ENCODE assay signal across 8 mouse cellular contexts in the genomic region with DNA sequence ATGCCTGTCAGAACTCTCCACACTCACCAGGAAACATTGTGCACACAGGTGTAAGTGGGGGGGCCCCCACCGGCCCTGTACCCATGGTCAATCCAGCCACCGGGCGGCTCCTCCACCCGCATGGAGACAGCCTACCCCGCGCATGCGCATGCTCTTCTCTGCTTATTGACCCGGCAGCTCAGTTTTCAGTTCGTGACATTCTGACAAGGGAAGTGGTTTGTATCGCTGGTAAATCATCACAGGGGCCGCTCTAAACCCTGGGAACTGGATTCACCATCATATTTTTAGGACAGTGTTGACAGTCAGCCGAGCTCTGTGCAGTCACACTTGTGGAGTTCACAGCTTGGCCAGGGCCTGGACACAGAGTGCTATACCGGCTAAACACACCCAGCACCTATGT. TPM values are rescaled to one million over a fixed set of nuclear protein-coding genes. Genes with fewer than 3 reads are reported as not detected.
A peak's percentile ranks its signal among the peaks of the same experiment; 100 is the strongest.
DNase-seq lines count a peak whose midpoint lies in the region; ATAC-seq and TF ChIP-seq lines count a peak whose summit lies in the region.

No protein-coding gene starts in this region.

- peak; percentile 5; the same call in 1 of the 2 replicates for TF ChIP-seq CTCF in stomach, postnatal 0 days (IDR thresholded peaks at IDR 0.05; ENCODE audit: low read depth)

- peak overlapping the region; percentile 44 for H3K4me2 ChIP-seq in kidney, embryonic 15.5 days
- peak overlapping the region; percentile 27; the same call in 1 of the 2 replicates for H3K4me2 ChIP-seq in stomach, postnatal 0 days (replicated peaks; ENCODE audit: low read depth)
- H3K4me2 ChIP-seq in midbrain, embryonic 11.5 days = no peak overlapping the region

- no peak for TF ChIP-seq EP300 in stomach, postnatal 0 days (optimal IDR thresholded peaks at IDR 0.05)

- H3K9ac ChIP-seq in kidney, embryonic 15.5 days = no peak overlapping the region
- no peak overlapping the region for H3K9ac ChIP-seq in stomach, postnatal 0 days (ENCODE audit: low read length)
- no peak overlapping the region for H3K9ac ChIP-seq in midbrain, embryonic 11.5 days (ENCODE audit: low read length)

- 17% methylated on average over 13 of the region's 13 CpGs for WGBS in kidney, embryonic 15.5 days
- WGBS in stomach, postnatal 0 days = 30% methylated on average over 13 of the region's 13 CpGs
- WGBS in midbrain, embryonic 11.5 days = 81% methylated on average over 13 of the region's 13 CpGs

- no peaks in the 10 kb centered on the region for H3K36me3 ChIP-seq in kidney, embryonic 15.5 days
- H3K36me3 ChIP-seq in stomach, postnatal 0 days (ENCODE audit: control insufficient read depth, insufficient read depth, low read length) = no peaks in the 10 kb centered on the region
- H3K36me3 ChIP-seq in midbrain, embryonic 11.5 days (ENCODE audit: control insufficient read depth, insufficient read depth, low read length) = no peaks in the 10 kb centered on the region

- peak; percentile 72 for ATAC-seq in kidney, embryonic 15.5 days (replicated peaks; ENCODE audit: low FRiP score)
- ATAC-seq in stomach, postnatal 0 days (ENCODE audit: low FRiP score, low TSS enrichment) = peak; percentile 82
- ATAC-seq in midbrain, embryonic 11.5 days (ENCODE audit: low FRiP score) = no peak

- peak; percentile 46 for DNase-seq in 416B (ENCODE audit: low read depth)
- DNase-seq in adrenal gland, postnatal 25 days = peak; percentile 60
- peak; percentile 81 to 87 for DNase-seq in heart, adult 18-20 months
- DNase-seq in lung, postnatal 25 days (ENCODE audit: low spot score) = peak; percentile 83
- peak; percentile 88 for DNase-seq in stomach, postnatal 0 days (ENCODE audit: low spot score)
- no peak for DNase-seq in midbrain, embryonic 11.5 days (ENCODE audit: low spot score, missing footprints)
- DNase-seq in layer of hippocampus, postnatal 10 days (ENCODE audit: low spot score in 2 of 2) = no peak

- H3K27me3 ChIP-seq in kidney, embryonic 15.5 days = no peaks in the 10 kb centered on the region
- H3K27me3 ChIP-seq in stomach, postnatal 0 days (ENCODE audit: control insufficient read depth, insufficient read depth, low read length) = no peaks in the 10 kb centered on the region
- H3K27me3 ChIP-seq in midbrain, embryonic 11.5 days (ENCODE audit: control insufficient read depth, insufficient read depth, low read length) = no peaks in the 10 kb centered on the region

- peak overlapping the region; percentile 3 for H3K4me3 ChIP-seq in kidney, embryonic 15.5 days (replicated peaks)
- 0 out of 2 replicates have a peak overlapping the region, but pooled peaks have one; percentile 2 for H3K4me3 ChIP-seq in stomach, postnatal 0 days (ENCODE audit: low read depth, low read length)
- H3K4me3 ChIP-seq in midbrain, embryonic 11.5 days (ENCODE audit: low read depth, low read length) = no peak overlapping the region

- H3K4me1 ChIP-seq in kidney, embryonic 15.5 days = peaks cover 29% of the 10 kb centered on the region
- peaks cover 3% of the 10 kb centered on the region for H3K4me1 ChIP-seq in stomach, postnatal 0 days (replicated peaks; ENCODE audit: control insufficient read depth, insufficient read depth)
- no peaks in the 10 kb centered on the region for H3K4me1 ChIP-seq in midbrain, embryonic 11.5 days (ENCODE audit: control insufficient read depth, insufficient read depth, low read length)

- H3K27ac ChIP-seq in kidney, embryonic 15.5 days = no peak overlapping the region
- 0 out of 2 replicates have a peak overlapping the region, but pooled peaks have one; percentile 18 for H3K27ac ChIP-seq in stomach, postnatal 0 days (replicated peaks)
- no peak overlapping the region for H3K27ac ChIP-seq in midbrain, embryonic 11.5 days (ENCODE audit: low read depth, low read length)

- no peaks in the 10 kb centered on the region for H3K9me3 ChIP-seq in kidney, embryonic 15.5 days (replicated peaks)
- 0 out of 2 replicates have a peak, but pooled peaks cover 3% of the 10 kb centered on the region for H3K9me3 ChIP-seq in stomach, postnatal 0 days (ENCODE audit: control insufficient read depth, low read length)
- H3K9me3 ChIP-seq in midbrain, embryonic 11.5 days (ENCODE audit: control insufficient read depth, low read length) = no peaks in the 10 kb centered on the region

RNA-seq across cellular contexts. Expression of gene Stat5b, which starts 36.0 kb away (rescaled TPM):
- 89.0 and 123 TPM in 2 replicates for total RNA-seq in adrenal gland, postnatal 25 days (2021)
- total RNA-seq in heart, adult 18-20 months (2021) = 10 to 100 TPM; 55.0 to 60.1 TPM
- 19.6 and 19.9 TPM in 2 replicates for polyA plus RNA-seq in kidney, embryonic 15.5 days (2015; fragmentation: Nextera tagmentation; extraction: Ambion mirVana)
- polyA plus RNA-seq in stomach, postnatal 0 days (2015; fragmentation: Nextera tagmentation; extraction: Ambion mirVana) = 16.1 and 17.3 TPM in 2 replicates
- polyA plus RNA-seq in midbrain, embryonic 11.5 days (2014; fragmentation: Nextera tagmentation; extraction: Ambion mirVana) = 14.6 and 17.3 TPM in 2 replicates
- total RNA-seq in layer of hippocampus, postnatal 10 days (2021) = 10 to 100 TPM; 12.2 to 13.0 TPM

RNA-seq across cellular contexts. Expression of gene Ghdc, which starts 43.7 kb away (rescaled TPM):
- 21.0 and 32.1 TPM in 2 replicates for total RNA-seq in adrenal gland, postnatal 25 days (2021)
- 10 to 100 TPM in 1 of 2 experiments, 1 to 10 TPM in 1; 9.8 to 13.4 TPM for total RNA-seq in heart, adult 18-20 months (2021)
- 6.7 and 7.9 TPM in 2 replicates for polyA plus RNA-seq in kidney, embryonic 15.5 days (2015; fragmentation: Nextera tagmentation; extraction: Ambion mirVana)
- 3.6 and 3.9 TPM in 2 replicates for polyA plus RNA-seq in stomach, postnatal 0 days (2015; fragmentation: Nextera tagmentation; extraction: Ambion mirVana)
- polyA plus RNA-seq in midbrain, embryonic 11.5 days (2014; fragmentation: Nextera tagmentation; extraction: Ambion mirVana) = 1.3 and 1.7 TPM in 2 replicates
- 1 to 10 TPM; 5.5 to 7.2 TPM for total RNA-seq in layer of hippocampus, postnatal 10 days (2021)

RNA-seq across cellular contexts. Expression of gene Stat5a, which starts 44.7 kb away (rescaled TPM):
- 43.8 and 54.5 TPM in 2 replicates for total RNA-seq in adrenal gland, postnatal 25 days (2021)
- total RNA-seq in heart, adult 18-20 months (2021) = 10 to 100 TPM; 17.2 to 23.0 TPM
- polyA plus RNA-seq in kidney, embryonic 15.5 days (2015; fragmentation: Nextera tagmentation; extraction: Ambion mirVana) = 3.1 and 3.7 TPM in 2 replicates
- polyA plus RNA-seq in stomach, postnatal 0 days (2015; fragmentation: Nextera tagmentation; extraction: Ambion mirVana) = 13.0 and 13.5 TPM in 2 replicates
- 0.97 and 1.4 TPM in 2 replicates for polyA plus RNA-seq in midbrain, embryonic 11.5 days (2014; fragmentation: Nextera tagmentation; extraction: Ambion mirVana)
- 1 to 10 TPM; 2.4 to 3.9 TPM for total RNA-seq in layer of hippocampus, postnatal 10 days (2021)

RNA-seq across cellular contexts. Expression of gene Hcrt, which starts 51.8 kb away (rescaled TPM):
- total RNA-seq in adrenal gland, postnatal 25 days (2021) = not detected in 2 replicates
- total RNA-seq in heart, adult 18-20 months (2021) = not detected
- not detected in 2 replicates for polyA plus RNA-seq in kidney, embryonic 15.5 days (2015; fragmentation: Nextera tagmentation; extraction: Ambion mirVana)
- not detected in 2 replicates for polyA plus RNA-seq in stomach, postnatal 0 days (2015; fragmentation: Nextera tagmentation; extraction: Ambion mirVana)
- polyA plus RNA-seq in midbrain, embryonic 11.5 days (2014; fragmentation: Nextera tagmentation; extraction: Ambion mirVana) = not detected in 2 replicates
- total RNA-seq in layer of hippocampus, postnatal 10 days (2021) = under 1 TPM in 1 of 2 experiments, not detected in 1; 0.62 TPM

RNA-seq across cellular contexts. Expression of gene Kcnh4, which starts 54.8 kb away (rescaled TPM):
- total RNA-seq in adrenal gland, postnatal 25 days (2021) = 0.21 TPM in 1 of 2 replicates, not detected in the other
- not detected for total RNA-seq in heart, adult 18-20 months (2021)
- 0.10 TPM in 1 of 2 replicates, not detected in the other for polyA plus RNA-seq in kidney, embryonic 15.5 days (2015; fragmentation: Nextera tagmentation; extraction: Ambion mirVana)
- polyA plus RNA-seq in stomach, postnatal 0 days (2015; fragmentation: Nextera tagmentation; extraction: Ambion mirVana) = 0.06 TPM in 2 replicates
- 2.7 and 2.9 TPM in 2 replicates for polyA plus RNA-seq in midbrain, embryonic 11.5 days (2014; fragmentation: Nextera tagmentation; extraction: Ambion mirVana)
- total RNA-seq in layer of hippocampus, postnatal 10 days (2021) = 1 to 10 TPM; 1.5 to 2.2 TPM

Comparison
In these comparisons a context has a peak if more than half of its experiments do, and no peak if none do; other contexts are left out.
1. DNase-seq: peak in 416B (single experiment), adrenal gland, postnatal 25 days (single experiment), heart, adult 18-20 months (2 of 2), lung, postnatal 25 days (single experiment) and stomach, postnatal 0 days (single experiment); none in midbrain, embryonic 11.5 days (single experiment) and layer of hippocampus, postnatal 10 days (0 of 2).